Mouse (Mus musculus) brain, embryonic 18.5 days (tissue): ENCODE data around the gene Tmem231.

ENCODE experiments used
- DNase-seq: peaks from one replicate; pipeline ENCODE4 v3.0.0-alpha.2; 2012; ENCODE audit warnings: low read depth, low spot score

The Tmem231 gene

DNA sequence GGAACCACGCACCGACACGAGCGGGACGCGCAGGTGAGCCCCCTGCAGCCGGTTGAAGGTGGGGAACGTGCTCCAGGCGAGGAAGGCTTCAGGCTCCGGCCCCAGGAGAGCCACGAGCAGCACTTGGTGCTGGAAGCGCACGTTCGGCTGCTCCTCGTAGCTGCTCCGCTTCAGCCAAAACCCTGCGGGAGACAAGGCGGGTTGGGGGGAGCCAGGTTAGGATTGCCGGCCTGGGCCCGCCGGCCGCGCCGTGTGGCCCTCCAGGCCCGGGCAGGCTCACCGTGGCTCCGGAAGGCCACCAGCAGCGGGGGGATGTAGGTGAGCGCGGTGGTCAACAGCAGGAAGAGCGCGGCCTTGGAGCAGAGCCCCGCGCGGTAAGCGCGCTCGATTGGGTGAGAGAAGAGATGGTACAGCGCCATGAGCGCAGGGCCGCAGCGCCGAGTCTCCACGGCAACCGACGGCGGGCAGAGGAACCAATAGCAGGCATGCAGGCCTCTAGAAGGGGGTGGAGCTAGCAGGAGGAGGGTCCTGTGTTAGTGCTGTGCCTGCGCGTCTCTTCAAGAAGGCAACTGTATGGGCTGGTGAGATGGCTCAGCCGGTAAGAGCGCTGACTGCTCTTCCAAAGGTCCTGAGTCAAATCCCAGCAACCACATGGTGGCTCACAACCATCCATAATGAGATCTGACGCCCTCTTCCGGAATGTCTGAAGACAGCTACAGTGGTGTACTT lies at the start of gene Tmem231:
Gene Tmem231 (minus strand): TSS at position 534 of the 729 bp plus-strand sequence.
- DNase-seq, result peak; percentile 88

DNA sequence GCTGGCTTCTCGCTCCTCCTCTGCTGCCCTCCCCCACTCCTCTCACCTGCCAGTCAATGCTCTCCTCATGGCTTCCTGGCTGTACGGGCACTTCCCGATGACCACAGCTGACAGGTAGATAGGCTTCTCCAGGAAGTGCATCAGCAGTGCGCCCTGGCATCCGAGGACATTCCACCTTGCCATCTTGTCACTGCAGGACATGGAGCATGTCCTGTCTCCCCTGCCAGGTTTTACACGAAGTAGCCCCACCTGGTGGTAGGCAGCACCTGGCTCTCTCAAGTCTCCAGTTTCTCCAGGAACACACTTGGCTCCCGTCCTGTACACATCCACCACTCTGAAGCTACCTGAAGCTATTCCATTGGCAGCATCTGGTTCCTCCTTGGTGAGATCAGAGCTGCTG lies 48.4 kb upstream of the Tmem231 start:
- no peak for DNase-seq

DNA sequence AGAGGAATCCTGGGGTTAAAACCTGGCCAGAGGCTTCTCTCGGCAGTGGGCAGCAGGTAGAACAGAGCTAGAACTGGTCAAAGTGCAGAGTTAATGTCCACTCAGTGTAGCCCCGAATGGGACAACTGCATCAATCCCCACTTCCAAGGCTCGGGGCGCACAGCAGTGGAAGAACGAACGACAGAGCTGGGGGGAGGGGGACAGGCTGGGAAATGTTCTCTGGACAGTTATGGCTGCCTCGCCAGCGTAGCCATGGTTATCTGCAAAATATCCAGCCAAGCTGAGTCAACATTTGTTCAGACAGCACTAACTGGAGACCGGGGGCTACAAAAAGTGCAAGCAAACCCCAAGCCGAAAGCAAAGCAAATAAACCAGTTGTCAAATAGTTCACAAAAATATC lies 44.5 kb upstream of the Tmem231 start:
- no peak for DNase-seq

DNA sequence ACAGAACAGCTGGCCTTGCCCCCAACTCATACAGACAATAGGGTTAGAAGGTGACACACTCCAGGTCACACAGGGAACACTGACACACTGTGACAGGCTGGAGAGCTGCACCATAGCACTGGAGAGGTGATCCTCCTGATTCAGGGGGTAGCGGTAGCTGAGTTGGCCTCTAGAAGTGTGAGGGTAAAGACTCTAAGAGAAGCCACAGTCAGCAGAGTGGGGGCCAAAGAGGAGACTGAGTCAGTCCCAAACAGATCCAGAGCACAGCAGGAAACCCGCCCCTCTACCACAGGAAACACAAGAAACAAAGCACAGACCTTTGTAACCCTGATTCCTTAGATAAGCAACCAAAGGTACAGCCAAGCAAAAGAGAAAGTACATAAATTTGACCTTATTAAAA lies 42.6 kb upstream of the Tmem231 start:
- no peak for DNase-seq

DNA sequence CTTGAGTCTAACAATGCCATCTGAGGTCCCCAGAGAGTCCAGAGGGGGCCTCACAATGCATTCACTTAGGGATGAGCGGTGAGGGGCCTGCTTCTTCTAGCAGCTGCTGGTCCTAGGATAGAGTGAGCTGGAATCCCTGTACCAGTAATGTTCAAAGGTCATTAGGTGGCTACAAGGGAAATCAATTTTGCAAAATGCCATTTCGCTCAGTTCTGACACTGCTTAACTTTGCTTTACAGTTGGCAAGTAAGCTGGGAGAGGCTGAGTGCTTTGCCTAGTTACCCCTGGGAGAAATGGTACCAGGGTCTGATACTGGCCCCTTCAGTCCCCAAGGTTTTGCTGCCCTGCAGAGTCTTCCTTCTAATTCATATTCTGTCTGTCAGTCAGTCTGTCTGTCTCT lies 42.0 kb upstream of the Tmem231 start:
- no peak for DNase-seq

DNA sequence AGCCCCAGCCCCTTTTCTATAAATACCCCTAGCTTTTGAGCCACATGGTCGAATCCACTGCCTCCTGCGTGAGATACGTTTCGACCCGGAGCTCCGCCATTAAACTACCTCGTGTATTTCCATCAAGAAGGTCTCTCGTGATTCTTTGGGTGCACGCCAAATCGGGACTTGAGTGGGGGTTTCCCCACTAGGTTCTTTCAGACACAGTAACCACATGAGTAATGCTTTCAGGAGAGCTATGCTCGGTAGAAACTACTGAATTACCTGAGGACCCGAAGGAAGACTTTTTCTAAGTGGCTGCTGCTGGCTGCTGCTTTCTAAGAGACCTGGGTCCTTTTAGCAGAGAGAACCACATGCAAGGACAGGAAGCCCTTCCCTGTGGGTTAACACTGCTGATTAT lies 40.5 kb upstream of the Tmem231 start:
- DNase-seq, result no peak

DNA sequence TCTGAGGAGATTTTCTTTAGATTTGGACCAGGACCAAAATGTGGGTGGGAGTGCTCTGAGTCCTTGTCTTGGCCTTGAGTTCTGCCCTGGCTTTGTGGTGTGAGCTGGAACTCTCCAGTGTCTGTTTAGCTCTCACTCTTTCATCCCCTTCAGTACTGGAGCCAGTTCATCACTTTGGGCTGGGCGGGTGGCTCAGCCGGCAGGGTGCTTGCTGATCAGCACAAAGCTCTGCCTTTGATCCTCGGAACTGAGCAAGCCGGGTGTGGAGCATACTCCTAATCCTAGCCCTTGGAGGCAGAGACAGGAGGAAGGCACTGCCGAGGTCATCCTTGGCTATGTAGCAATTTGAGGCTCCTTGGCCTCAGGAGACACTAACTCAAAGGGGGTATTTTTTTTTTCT lies 35.3 kb upstream of the Tmem231 start:
- no peak for DNase-seq

DNA sequence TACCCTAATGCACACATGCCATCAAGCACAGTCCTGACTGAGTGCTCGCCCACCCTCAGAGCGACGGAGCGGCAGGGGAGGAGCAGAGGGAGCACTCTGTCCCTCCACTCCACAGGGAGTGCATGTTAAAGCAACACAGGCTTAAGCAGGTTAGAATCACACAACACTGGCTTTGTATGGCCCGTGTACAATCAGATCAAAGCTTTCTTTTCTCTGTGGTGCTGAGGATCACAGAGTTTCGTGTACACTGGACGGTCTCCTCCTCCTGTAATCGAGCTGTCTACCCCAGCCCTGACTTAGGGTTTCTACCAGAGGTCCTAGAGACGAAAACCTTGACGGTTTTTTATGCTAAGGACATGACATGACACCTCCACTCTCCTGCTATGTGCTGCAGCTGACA lies 34.9 kb upstream of the Tmem231 start:
- DNase-seq, result no peak

DNA sequence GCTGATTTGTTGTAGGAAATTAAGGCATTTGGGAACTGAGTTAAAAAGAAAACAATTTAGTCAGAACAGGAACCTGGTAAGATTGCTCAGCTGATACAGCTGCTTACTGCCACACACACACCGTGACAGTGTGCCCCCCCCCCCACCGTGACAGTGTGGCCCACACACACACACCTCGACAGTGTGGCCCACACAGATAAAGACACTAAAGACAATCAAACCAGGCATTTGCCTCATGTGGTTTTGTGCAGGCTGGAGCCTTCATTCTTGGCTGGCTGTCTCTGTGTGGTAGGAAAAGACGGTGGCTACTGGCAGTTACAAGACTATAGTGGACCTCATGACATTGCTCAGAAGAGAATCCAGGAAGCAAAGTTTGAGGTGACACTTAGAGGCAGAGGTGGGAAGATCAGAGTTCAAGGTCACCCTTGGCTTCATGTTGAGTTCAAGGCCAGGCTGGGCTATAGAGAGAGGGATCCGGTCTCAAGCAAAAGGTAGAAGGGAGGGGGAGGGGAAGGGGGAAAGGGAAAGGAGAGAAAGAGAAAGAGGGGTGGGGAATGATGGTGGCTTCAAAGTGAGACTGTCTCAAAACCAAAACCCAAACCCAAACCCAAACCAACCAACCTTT lies 33.7 kb upstream of the Tmem231 start:
- no peak for DNase-seq

DNA sequence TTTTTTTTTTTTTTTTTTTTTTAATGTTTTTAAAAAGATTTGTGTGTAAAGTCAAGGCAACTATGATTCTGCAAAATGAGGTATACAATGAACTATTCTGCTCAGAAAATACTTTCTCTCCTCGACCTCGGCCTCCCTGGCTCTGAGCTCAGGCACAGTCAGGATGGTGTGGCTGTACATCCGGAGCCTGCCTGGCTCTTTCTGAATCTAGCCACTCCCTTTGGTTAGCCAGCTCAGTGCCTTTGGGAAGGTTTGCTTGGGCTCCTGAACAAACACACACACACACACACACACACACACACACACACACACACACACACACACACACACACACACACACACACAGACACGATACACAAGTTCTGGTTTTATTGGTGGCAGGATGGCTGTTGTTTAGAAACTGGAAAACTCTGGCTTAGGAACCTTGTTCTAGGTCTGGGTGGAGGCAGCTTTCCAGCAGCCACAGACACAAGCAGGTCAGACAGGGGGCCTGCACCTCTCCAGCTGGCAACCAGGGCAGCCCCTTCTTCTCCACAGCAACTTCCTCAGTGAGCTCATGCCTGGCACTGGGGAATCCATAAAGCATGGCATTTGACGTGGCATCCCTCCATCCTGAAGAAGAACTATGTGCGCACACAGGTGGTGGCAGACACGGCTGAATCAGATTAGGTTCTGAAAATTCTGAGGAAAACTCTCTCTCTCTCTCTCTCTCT lies 31.3 kb upstream of the Tmem231 start:
- no peak for DNase-seq

DNA sequence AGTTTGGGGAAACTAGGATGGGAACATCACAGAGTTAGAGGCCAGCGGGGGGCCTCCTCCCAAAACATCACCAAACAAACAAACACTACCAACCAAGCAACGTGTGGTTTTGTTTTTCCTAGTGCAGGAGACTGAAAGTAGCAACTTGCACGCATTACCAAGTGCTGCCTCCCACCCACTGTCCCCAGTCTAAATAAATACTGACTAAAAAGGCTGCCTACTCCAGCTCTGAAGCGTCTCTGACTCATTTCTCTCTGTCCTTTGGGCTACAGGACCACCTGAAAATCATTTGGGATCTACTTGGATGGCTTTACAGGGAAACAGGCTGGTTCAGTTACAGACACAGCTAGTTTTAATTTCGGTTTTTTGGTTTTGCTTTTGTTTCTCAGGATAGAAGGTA lies 30.7 kb upstream of the Tmem231 start:
- no peak for DNase-seq

DNA sequence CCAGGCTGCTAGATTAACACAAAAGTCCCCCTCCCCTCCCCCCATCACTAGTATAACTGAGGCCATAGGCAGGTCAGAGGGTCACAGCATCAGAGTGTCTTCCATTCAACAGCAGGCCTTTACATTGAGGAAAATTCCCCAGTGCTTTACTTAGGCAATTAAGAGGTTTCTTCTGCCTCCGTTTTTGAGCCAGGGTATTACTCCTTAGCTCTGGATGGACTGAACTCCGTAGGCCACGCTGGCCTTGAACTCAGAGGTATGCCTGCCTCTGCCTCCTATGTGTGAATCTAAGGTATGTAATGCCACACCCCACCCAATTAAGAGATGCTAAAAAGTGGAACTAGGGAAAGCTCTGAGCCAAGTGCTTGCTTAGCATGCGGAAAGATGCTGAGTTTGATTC lies 29.9 kb upstream of the Tmem231 start:
- no peak for DNase-seq

DNA sequence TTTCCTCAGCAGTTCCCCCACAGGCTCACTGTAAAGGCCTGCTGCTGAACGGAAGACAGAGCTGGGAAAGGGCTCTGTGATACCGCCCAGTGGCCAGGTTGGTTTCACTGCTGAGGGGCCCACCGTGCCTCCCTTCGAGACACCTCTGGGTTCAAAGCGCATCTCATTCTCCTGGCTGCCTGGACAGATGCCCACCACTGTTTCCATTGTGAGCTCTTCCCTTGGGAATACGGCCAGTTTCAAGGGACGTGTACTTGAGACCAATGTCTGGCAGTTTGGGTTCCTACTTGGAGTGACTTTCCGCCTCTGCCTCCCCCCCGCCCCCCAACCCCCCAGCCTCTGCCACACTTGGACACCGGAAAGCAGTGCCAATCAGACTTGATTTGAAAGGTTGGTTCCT lies 29.4 kb upstream of the Tmem231 start:
- no peak for DNase-seq

DNA sequence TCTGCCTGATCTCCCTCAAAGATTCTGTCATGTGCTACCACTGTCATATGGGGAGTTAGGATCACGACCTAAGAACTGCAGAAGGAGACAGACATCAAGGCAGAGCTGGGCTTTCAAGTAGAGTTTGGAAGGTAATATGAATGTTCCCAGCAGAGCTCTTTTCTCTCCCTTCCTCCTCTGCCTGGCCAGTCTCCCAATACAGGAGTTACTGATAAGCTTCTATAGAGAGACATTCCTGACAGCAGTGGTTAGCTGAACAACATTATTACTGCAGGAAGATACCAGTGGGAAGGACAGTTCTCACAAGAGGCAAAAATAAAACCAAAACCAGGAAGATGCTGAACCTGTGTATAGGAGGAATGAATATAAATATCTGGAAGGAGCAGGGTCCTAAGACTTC lies 28.9 kb upstream of the Tmem231 start:
- no peak for DNase-seq

DNA sequence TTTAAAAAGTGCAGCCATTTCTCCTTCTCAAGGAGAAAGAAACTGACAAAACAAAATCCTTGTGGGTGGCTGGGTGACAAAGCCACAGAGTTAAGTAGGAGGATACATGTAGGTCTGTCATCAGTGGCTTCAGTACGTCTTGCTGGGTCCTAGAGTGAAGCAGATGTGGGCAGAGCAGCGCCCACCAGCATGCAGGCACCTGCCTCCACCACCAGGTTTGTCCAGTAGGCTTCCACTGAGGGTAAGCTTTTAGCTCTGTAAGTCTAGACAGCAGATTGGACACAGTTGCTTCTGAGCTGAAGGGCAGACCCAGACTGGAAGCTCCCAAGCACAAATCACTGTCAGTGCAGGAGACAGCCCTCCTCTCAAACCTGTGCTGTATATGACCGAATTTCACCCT lies 27.6 kb upstream of the Tmem231 start:
- DNase-seq, result no peak

DNA sequence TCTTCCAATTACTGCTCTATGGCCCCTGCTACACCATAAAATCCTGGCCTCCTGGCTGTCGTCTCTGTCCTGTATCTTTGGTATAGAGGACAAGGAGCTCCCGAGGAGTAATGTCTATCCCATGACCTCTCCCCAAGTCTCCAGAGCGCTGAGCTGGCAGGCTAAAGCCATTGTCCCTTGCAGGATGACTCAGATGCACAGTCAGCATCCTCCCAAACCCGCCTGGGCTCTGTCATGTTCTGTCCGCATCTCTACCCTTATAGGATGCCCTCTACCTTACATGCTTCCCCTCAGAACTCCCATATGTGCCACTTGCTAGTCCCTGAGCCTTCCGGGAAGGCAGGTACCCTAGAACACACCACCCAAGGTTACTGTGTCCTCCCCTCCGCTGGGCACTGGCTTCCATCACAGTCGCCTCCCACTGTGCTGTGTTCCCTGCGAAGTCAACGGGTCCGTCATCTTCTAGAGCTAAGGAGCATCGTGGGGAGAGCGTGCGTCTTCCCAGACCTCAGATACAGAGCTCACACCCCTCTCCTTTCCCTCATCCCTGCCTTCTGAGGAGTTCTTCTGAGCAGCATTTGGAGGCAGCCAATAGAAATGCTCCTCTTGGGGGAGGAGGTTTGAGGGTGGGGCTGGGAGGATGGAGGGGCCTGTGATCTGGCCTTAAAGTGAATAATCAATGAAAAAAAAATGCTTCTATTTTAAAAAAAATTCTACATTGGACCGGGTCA lies 27.1 kb upstream of the Tmem231 start:
- DNase-seq, result no peak

DNA sequence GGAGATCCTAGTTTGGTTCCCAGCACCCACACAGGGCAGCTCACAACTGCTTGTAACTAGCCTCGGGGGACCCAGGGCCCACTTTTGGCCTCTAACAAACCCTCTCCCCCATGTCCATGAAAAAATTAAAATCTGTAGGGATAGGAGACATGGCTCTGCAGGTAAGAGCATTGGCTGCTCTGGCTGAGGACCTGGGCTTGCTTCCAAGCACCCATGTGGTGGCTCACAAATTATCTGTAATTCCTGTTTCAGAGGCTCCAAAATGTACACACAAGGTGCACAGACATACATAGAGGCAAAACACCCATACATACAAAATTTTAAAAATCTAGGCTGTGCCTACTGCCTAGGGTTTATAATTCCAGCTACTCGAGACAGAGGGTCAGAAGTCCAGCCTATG lies 23.6 kb upstream of the Tmem231 start:
- no peak for DNase-seq

DNA sequence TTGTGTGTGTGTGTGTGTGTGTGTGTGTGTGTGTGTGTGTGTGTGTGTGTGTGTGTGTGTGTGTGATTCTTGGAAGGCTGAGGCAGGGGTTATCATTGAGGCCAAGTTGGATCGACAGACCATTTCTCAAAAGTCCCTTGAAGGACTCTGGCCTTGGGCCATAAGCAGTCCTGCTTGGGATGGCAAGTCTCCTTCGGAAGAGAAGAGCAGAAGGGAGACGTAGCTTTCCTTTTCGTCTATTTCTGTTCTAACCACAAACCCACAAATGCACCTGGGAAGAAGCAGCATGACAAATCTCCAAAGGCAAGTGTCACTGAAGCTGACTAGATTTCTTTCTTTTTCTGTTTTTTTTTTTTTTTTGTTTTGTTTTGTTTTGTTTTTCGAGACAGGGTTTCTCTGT lies 22.2 kb upstream of the Tmem231 start:
- DNase-seq, result no peak

DNA sequence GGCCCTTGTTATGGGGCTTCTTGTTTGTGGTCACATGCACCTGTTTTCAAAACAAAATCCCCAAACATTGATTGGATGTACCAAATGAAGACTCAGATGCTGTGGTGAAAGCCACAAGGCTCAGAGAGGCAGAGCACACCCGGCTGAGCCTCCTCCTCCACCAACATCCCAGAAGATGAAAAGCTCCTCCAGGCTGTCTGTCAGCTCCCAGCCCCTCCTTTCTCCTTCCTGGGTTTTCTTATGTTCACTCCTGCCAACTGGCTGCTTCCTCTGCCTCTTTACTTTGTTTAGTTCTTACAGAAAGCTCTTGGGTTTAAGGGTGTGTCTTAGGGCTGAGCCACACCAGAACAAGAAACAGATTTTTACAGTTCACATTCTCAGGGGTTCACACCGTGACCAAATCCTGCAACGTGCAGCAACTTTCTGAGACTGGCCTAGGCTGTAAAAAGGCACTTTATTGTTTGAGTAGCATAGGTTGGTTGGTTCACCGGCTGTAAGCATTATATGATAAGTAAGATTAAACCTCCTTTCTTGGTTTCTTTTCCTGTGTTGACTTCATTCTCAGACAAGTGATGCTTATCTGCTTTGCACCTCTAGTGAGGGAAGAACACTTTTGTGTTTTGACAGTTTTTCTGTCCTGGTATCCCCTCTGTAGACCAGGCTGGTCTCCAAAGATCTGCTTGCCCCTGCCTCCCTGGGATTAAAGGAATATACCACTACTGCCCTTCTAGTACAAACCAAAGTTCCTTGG lies 21.3 kb upstream of the Tmem231 start:
- DNase-seq, result no peak

DNA sequence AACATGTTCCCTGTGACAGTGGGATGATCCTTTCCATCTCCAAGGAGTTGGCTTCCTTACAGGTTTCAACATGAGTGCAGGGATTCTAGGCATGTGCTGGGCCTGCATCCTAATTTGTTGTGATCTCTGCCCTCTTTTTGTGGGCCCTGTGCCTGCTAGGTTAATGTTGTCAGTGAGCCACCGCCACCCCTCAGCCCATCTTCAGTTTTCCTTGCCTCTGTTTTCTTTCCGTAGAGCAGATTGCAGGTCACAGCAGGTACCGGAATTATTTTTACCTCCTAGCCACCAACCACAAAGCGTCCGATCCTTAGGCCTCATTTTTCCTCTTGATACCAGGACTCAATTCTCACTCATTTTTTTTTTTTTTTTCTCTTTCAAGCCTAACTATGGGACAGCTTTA lies 18.3 kb upstream of the Tmem231 start:
- DNase-seq, result no peak

DNA sequence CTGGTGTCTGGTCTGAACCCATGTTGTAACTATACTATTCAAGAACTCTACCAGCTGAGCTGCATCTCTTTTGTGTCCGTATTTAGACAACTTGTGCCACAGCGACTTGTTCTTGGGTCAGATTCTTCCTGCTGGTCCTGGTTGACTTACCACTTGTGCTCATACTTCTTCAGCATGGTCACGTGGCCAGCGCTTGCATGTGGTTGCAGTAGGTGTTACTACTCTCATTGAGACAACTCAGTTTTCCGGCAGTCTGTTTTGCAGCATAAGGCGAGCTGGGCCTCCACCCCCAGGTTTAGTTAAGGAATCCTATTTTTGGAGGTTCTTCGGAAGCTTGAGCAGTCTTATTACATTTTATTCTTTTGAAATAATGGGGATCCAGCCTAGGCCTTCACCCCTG lies 17.6 kb upstream of the Tmem231 start:
- DNase-seq, result no peak

DNA sequence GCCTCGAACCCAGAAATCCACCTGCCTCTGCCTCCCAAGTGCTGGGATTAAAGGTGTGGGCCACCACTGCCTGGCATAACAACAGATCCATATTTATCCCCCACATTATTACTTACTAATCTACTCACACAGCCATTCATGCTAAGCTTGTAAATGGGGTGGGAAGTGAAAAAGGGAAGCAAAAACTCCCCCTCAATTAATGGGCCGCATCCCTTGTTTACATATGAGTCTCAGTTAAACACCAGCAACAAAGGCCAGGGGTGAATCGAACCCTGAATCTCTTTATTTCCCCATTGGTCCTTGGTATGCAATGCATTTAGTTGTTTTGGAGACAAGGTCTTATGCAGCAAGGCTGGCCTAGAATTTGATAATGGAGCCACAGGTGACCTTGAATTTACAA lies 17.2 kb upstream of the Tmem231 start:
- no peak for DNase-seq
